Mouse (Mus musculus) heart, embryonic 15.5 days (tissue): ENCODE results near the gene Clmp. TPM values are rescaled to one million over a fixed set of nuclear protein-coding genes. Genes with fewer than 3 reads are reported as not detected.
A peak's percentile ranks its signal among the peaks of the same experiment; 100 is the strongest.

Source experiments
- ATAC-seq: fragments of 200-750 bp; cut with Nextera tagmentation; replicated peaks from 2 replicates; pipeline ENCODE4 v1.8.0; 2017; ENCODE audit warnings: low read depth, moderate TSS enrichment; ENCODE audit not compliant: insufficient number of reproducible peaks, insufficient read depth, low FRiP score
- H3K27ac ChIP-seq: fragments of 300-500 bp; sonication (generic); 2 replicates; pipeline ENCODE4 v1.5.1; 2015; ENCODE audit warnings: mild to moderate bottlenecking, inconsistent platforms
- H3K27me3 ChIP-seq: fragments of 300-500 bp; sonication (generic); 2 replicates; pipeline ENCODE4 v1.6.1; 2015; ENCODE audit warnings: inconsistent platforms
- H3K36me3 ChIP-seq: fragments of 300-500 bp; sonication (generic); 2 replicates; pipeline ENCODE4 v1.6.1; 2015; ENCODE audit warnings: mild to moderate bottlenecking, inconsistent platforms
- H3K4me1 ChIP-seq: fragments of 300-500 bp; sonication (generic); replicated peaks from 2 replicates; pipeline ENCODE4 v1.6.1; 2015; ENCODE audit warnings: inconsistent platforms
- H3K4me2 ChIP-seq: fragments of 300-500 bp; sonication (generic); 2 replicates; pipeline ENCODE4 v1.6.1; 2015; ENCODE audit warnings: inconsistent platforms, mild to moderate bottlenecking, moderate library complexity
- H3K4me3 ChIP-seq: fragments of 300-500 bp; sonication (generic); 2 replicates; pipeline ENCODE4 v1.5.1; 2015; ENCODE audit warnings: mild to moderate bottlenecking, inconsistent platforms
- H3K9ac ChIP-seq: fragments of 300-500 bp; sonication (generic); 2 replicates; pipeline ENCODE4 v1.6.1; 2015; ENCODE audit warnings: mild to moderate bottlenecking, inconsistent platforms
- H3K9me3 ChIP-seq: fragments of 300-500 bp; sonication (generic); replicated peaks from 2 replicates; pipeline ENCODE4 v1.6.1; 2016; ENCODE audit warnings: inconsistent platforms
- WGBS: fragments of 180-500 bp; shearing (Covaris S2); methylation state at CpG from one replicate; pipeline ENCODE4 v1.1.7; 2015; ENCODE audit warnings: mixed read lengths; 5-methylcytosine and 5-hydroxymethylcytosine counted together
- polyA plus RNA-seq: library from polyadenylated mRNA; unstranded; fragments of >200 nt; fragmentation: Nextera tagmentation; extraction: Ambion mirVana; gene quantifications from 2 replicates; pipeline ENCODE4 v1.2.1, GENCODE M21; 2015

The Clmp gene
- 7.9 and 9.8 TPM in 2 replicates for polyA plus RNA-seq

DNA sequence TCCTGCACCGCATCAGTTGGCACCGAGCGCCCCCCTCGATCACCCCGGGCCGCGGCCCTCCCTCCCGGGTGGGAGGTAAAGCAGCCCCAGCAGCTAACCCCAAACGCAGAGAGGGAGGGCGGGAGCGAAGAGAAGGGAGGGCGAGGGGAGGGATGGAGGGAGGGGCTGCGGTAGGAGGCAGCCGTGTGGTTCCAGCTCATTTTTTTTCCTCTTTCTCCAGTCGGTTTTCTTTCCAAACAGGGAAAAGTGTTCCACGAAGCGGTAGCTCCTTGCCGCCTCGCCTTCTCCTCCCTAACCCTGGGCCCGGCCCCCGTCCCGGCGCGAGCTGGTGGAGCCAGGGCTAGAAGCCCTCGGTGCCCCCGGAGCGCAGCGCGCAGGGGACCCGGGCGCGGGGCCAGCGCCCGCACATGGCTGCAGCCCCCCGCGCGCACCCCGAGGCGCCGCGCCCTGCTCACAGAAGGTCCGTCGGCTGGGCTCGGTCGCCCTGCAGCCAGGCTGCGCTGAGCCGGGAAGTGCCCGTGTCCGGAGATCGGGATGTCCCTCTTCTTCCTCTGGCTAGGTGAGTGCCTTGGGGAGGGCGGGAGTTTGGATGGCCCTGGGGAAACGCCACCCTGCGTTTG is at the start of gene Clmp:
Gene Clmp (plus strand): TSS at position 162 of the 620 bp plus-strand sequence.
- H3K36me3 ChIP-seq: no peaks in the 10 kb centered on the region
- H3K4me2 ChIP-seq: peak within 1 kb of the TSS; percentile 96
- H3K9me3 ChIP-seq: no peaks in the 10 kb centered on the region
- peak within 1 kb of the TSS; percentile 67 for H3K27ac ChIP-seq
- H3K9ac ChIP-seq: peak within 1 kb of the TSS; percentile 61
- H3K27me3 ChIP-seq: peaks cover 41% of the 10 kb centered on the region
- peak within 1 kb of the TSS; percentile 63 for H3K4me3 ChIP-seq
- H3K4me1 ChIP-seq: peaks cover 10% of the 10 kb centered on the region
- ATAC-seq: peak; percentile 64; the same call in 1 of the 2 replicates
- WGBS: under 1% methylated on average over 53 of the region's 53 CpGs

DNA sequence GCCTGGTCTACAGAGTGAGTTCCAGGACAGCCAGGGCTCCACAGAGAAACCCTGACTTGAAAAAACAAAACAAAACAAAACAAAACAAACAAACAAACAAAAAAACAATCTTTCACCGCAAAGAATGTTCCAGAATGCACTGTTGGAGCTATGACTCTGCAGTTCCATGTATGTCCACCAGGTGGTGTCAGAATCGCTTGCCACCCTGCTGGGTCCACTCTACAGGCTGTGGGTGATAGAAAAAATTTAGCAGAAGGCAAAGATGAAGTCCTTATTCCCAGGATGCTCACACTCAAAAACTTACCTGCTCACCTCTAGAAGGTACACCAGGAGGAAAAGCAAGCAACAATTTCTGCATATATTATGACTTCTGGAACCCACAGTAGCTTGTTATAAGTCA is 49.7 kb upstream of the Clmp start:
- Histone ChIP-seq H3K4me3 (no peak overlapping the region), H3K9me3 (no peaks in the 10 kb centered on the region), H3K4me1 (peaks cover 6% of the 10 kb centered on the region), H3K27ac (no peak overlapping the region), H3K27me3 (no peaks in the 10 kb centered on the region), H3K9ac (no peak overlapping the region), H3K4me2 (no peak overlapping the region), H3K36me3 (no peaks in the 10 kb centered on the region)
- ATAC-seq: no peak
- 9% methylated on average over 2 of the region's 2 CpGs for WGBS

DNA sequence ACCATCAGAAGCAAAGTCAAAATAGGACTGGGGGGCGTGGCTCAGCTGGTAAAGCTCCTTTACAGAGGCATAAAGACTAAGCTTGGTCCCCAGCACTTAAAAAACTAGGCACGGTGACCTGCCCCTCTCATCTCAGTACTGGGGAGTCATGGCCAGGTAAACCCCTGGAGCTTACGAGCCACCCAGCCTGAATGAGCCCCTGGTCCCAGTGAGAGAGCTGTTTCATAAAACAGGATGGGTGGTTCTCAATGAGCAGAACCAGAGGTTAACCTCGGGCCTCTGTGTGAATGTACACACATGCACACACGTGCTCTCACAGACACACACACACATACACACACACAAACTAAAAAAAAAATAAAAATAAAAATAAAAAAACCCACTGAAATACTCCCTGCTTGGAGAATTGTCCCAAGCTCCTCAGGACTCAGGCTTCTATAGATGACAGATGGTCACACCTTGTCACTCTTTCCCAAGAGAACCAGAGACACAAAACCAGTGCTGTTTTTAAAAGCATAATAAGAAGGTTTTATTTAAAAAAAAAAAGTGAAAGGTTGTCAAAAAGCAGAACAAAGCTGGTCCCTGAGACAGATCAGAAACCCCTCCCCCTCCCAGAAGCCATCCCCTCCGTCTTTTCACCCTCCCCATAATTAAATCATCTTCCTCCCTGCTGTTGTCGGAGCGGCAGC is 47.9 kb upstream of the Clmp start:
- Histone ChIP-seq H3K4me1 (peaks cover 8% of the 10 kb centered on the region), H3K27ac (no peak overlapping the region), H3K4me3 (peak overlapping the region; percentile 60), H3K9ac (peak overlapping the region; percentile 57), H3K27me3 (no peaks in the 10 kb centered on the region), H3K36me3 (no peaks in the 10 kb centered on the region), H3K4me2 (peak overlapping the region; percentile 80), H3K9me3 (no peaks in the 10 kb centered on the region)
- WGBS: 37% methylated on average over 8 of the region's 8 CpGs
- ATAC-seq: peak; percentile 3; the same call in 1 of the 2 replicates

DNA sequence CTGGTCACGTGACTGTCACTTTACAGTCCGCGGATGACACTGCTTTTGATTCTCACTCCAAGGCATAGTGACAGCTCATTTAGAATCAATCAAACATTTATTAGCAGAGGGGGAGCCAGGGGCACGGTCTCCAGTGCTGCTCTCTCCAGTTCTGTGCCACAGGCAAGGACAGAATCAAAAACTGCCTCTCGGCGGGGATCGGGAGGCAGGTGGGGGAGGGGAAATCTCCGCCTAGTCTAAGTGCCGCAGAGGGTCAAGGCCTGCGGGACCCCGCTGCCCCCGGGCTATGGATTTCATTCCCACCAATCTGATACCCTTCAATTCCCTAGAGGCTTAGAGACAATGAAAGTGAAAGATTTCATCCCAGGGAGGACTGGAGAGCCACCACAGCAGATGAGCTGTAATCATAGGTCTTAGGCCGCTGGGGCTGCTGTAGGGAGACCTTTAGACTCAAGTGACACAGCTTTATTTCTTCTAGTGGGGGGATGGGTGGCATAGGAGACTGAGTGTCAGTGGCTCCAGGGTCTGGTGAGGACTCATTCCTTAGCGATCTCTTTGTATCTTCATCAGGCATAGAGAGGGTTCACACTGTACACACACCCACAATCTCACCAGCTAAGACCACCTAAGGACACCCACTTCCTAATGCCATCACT is 47.2 kb upstream of the Clmp start:
- peak; percentile 52 for ATAC-seq

DNA sequence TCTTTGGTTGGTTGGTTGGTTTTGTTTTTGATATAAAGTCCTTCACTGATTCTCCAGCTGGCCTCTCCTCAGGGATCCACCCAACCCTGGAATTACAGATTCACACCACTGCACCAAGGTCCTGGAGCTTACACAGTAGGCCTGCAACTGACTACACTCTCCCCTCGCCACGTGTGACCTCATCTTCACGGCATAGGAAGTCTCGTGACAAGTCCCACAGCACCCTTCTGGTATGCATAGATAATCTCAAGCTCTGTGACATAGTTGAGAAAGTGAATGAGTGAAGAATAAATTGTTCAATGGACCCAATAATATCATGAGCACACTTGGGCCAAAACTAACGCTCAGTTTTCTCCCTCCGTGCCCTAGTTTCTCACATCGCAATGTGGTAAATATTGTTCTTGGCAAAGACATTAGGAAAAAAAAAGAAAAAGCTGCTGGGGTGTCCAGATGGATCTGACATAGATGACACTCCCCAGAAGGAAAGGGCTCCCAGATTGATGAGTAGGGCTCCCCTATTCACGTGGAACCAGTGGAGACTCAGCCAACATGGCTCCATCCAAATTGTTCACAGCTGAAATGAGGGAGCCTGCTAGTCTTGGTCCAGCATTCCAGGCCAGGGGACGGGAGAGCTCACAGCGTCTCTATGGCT is 46.1 kb upstream of the Clmp start:
- H3K9me3 ChIP-seq: no peaks in the 10 kb centered on the region
- H3K9ac ChIP-seq: no peak overlapping the region
- H3K27me3 ChIP-seq: no peaks in the 10 kb centered on the region
- ATAC-seq: no peak
- H3K4me2 ChIP-seq: no peak overlapping the region
- H3K4me3 ChIP-seq: no peak overlapping the region
- H3K36me3 ChIP-seq: no peaks in the 10 kb centered on the region
- H3K4me1 ChIP-seq: peaks cover 9% of the 10 kb centered on the region
- 64% methylated on average over 10 of the region's 10 CpGs for WGBS
- H3K27ac ChIP-seq: no peak overlapping the region

More for the DNA sequence above, 47.2 kb upstream of the Clmp start:
- no peaks in the 10 kb centered on the region for H3K9me3 ChIP-seq
- WGBS: 3% methylated on average over 14 of the region's 14 CpGs
- no peaks in the 10 kb centered on the region for H3K27me3 ChIP-seq
- no peak overlapping the region for H3K27ac ChIP-seq
- H3K9ac ChIP-seq: peak overlapping the region; percentile 57
- H3K36me3 ChIP-seq: no peaks in the 10 kb centered on the region
- H3K4me3 ChIP-seq: peak overlapping the region; percentile 60
- H3K4me1 ChIP-seq: peaks cover 9% of the 10 kb centered on the region
- H3K4me2 ChIP-seq: peak overlapping the region; percentile 80

DNA sequence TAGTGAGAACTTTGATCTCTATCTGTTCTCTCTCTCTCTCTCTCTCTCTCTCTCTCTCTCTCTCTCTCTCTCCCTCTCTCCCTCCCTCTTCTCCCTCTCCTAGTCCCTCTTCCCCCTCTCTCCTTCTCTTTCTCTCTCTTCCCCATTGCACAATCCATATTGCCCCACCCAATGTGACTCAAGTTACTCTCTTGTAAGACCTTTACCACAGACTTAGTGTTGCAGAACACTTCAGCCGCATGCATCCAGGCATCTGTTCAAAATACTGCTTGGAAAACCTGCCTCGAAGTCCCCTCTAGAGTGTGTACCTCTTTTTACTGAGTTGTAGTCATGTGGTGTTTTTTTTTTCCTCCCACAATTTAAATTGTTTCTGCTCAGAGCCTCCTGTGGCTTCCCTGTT is 44.4 kb upstream of the Clmp start:
- no peak for ATAC-seq
- Histone ChIP-seq H3K4me1 (peaks cover 9% of the 10 kb centered on the region), H3K36me3 (no peaks in the 10 kb centered on the region), H3K27ac (no peak overlapping the region), H3K4me2 (no peak overlapping the region), H3K9ac (no peak overlapping the region), H3K27me3 (no peaks in the 10 kb centered on the region), H3K9me3 (no peaks in the 10 kb centered on the region), H3K4me3 (no peak overlapping the region)
- 81% methylated on average over 2 of the region's 2 CpGs for WGBS

DNA sequence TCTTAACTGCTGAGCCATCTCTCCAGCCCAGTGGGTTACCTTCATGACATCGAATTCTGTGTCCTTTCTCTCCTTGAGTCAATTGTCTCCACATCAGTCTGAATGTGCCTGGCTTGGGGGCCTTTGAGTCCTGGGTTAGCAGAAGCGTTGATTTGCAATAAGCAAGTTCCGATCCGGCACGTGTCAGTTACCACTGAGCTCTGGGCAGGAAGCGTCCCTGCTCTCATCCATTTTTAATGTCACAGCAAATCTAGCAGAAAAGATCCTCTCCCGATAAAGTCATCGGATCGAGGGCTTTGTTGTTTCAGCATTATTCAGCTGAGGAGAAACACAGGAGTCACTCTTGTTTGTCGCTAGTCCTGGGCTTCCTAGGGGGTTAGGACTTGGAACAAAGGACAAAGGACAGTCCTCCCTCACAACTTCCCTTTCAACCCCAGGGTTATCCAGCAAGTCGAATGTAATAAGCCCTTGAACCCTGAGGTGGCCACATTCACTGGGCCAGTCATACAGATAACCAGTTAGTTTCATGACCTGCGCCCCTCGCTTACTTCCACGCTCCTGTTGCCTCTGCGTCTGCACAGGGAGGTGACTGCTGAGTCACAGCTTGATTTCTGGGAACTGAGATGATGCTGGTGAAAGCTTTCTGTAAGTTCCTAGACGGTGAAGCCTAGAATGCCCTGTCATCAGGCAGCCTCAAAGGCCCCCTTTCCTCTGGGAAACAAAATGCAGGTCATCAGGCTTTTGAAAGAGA is 43.1 kb upstream of the Clmp start:
- Histone ChIP-seq H3K4me3 (no peak overlapping the region), H3K4me1 (peaks cover 9% of the 10 kb centered on the region), H3K36me3 (no peaks in the 10 kb centered on the region), H3K9me3 (no peaks in the 10 kb centered on the region), H3K27me3 (no peaks in the 10 kb centered on the region), H3K4me2 (no peak overlapping the region), H3K9ac (no peak overlapping the region), H3K27ac (no peak overlapping the region)
- WGBS: 29% methylated on average over 16 of the region's 16 CpGs
- ATAC-seq: no peak

DNA sequence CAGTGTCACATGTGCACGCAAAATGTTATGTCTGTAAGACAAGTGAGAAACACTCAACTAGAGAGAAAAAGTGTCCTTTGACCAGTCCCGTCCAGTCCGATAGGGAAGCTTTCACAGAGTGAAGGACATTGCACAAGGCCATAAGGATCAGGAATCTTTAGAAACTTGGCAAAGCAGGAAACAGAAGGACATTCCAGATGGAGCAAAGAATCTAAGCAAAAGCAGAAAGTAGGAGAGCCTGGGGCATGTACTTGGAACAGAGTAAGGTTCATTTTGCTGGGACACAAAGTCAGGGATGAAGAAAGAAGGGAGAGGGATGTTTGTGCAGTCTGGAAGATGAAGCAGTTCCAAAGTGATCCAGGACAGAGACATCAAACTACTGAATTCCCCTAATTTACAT is 36.3 kb upstream of the Clmp start:
- Histone ChIP-seq H3K4me2 (no peak overlapping the region), H3K9ac (no peak overlapping the region), H3K9me3 (no peaks in the 10 kb centered on the region), H3K36me3 (no peaks in the 10 kb centered on the region), H3K27me3 (no peaks in the 10 kb centered on the region), H3K4me1 (no peaks in the 10 kb centered on the region), H3K4me3 (no peak overlapping the region), H3K27ac (no peak overlapping the region)
- 86% methylated on average over 3 of the region's 3 CpGs for WGBS
- no peak for ATAC-seq

DNA sequence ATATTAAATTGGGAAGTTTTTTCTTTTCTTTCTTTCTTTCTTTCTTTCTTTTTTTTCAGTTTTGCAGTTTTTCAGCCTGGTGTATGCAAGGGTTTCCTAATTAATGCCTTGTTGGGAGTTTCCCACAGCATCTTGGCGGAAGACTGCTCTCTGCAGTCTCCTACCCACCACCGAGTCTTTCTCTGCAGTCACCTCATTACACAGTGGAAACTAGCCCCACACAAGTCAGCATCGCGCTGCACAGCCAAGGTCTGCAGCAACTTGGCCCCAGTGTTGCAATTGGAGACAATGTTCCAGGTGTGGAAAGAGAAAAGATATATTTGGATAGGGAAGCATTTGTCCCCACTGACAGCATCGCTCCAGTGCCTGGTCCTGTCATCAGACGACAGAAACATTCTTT is 35.8 kb upstream of the Clmp start:
- H3K4me1 ChIP-seq: no peaks in the 10 kb centered on the region
- H3K27me3 ChIP-seq: no peaks in the 10 kb centered on the region
- H3K27ac ChIP-seq: no peak overlapping the region
- ATAC-seq: no peak
- WGBS: 69% methylated on average over 6 of the region's 6 CpGs
- H3K4me2 ChIP-seq: no peak overlapping the region
- H3K4me3 ChIP-seq: no peak overlapping the region
- H3K9me3 ChIP-seq: no peaks in the 10 kb centered on the region
- no peaks in the 10 kb centered on the region for H3K36me3 ChIP-seq
- no peak overlapping the region for H3K9ac ChIP-seq

DNA sequence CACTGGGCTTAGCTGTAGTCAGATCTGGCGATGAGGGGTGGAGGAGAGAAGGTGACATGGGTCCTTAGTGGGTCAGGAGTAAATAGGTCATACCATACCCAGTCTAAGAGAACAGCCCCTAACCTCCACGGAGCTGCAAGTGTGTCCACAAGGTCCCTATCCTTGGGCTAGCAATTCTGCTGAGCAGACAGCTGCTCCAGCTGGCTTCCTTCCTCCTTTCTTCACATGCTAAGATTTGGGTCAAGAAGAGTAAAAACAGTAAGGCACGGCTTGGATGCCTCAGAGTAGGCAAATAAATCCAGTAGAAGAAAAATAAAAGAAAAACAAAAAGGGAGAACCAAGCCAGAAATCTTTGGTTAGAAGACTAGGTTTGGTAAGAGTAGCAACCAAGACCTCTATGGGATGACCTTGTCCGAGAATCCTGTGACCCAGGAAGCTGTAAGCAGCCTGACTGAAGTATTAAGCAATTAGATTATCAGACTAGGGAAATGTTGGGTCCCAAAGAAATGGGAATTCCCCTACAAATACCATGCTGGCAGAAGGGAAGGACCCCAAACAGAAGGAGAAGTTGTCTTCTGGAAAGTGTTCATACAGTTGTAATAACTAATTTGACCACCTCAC is 34.4 kb upstream of the Clmp start:
- Histone ChIP-seq H3K9me3 (no peaks in the 10 kb centered on the region), H3K27ac (no peak overlapping the region), H3K4me3 (no peak overlapping the region), H3K27me3 (no peaks in the 10 kb centered on the region), H3K4me1 (no peaks in the 10 kb centered on the region), H3K4me2 (no peak overlapping the region), H3K9ac (no peak overlapping the region), H3K36me3 (no peaks in the 10 kb centered on the region)
- no peak for ATAC-seq
- WGBS: 71% methylated on average over 4 of the region's 4 CpGs
